Mouse (Mus musculus): ENCODE data around the gene Hdac2. TPM values are rescaled to one million over a fixed set of nuclear protein-coding genes. Genes with fewer than 3 reads are reported as not detected.

Gene Hdac2
- polyA plus RNA-seq, 2 experiments: 128 to 269 TPM

DNA sequence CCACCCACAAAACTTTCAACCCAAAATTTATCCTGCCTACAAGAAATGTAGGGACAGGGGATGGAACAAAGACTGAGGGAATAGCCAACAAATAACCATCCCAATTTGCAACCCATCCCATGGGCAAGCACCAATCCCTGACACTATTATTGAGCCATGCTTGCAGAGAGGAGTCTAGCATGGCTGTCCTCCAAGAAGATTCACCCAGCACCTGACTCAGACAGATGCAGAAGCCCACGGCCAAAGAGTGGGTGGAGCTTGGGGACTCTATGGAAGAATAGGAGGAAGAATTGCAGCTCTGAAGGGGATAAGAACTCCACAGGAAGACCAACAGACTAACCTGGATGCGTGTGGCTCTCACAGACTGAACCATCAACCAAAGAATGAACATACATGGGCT lies 21.7 kb upstream of the Hdac2 start:
- Histone ChIP-seq H3K36me3 (ENCODE audit: control insufficient read depth, insufficient read depth, low read length) (no peaks in the 10 kb centered on the region), H3K9me3 (ENCODE audit: control insufficient read depth, low read length) (no peaks in the 10 kb centered on the region), H3K27me3 (ENCODE audit: control insufficient read depth, insufficient read depth, low read length) (no peaks in the 10 kb centered on the region), H3K9ac (ENCODE audit: low read depth, low read length, severe bottlenecking) (no peak overlapping the region), H3K4me2 (replicated peaks; ENCODE audit: low read depth, low read length, severe bottlenecking) (no peak overlapping the region), H3K4me3 (replicated peaks; ENCODE audit: low read length) (no peak overlapping the region), H3K27ac (replicated peaks; ENCODE audit: low read depth, low read length) (no peak overlapping the region), H3K4me1 (ENCODE audit: control insufficient read depth, insufficient read depth, low read length) (no peaks in the 10 kb centered on the region)
- DNase-seq (ENCODE audit: low spot score): no peak
- ATAC-seq (ENCODE audit: low FRiP score, low read depth): no peak
- 68% methylated on average over 2 of the region's 2 CpGs for WGBS
- TF ChIP-seq POLR2A (IDR thresholded peaks at IDR 0.05; ENCODE audit: borderline replicate concordance, extremely low read depth, insufficient read depth, insufficient read length): no peak

DNA sequence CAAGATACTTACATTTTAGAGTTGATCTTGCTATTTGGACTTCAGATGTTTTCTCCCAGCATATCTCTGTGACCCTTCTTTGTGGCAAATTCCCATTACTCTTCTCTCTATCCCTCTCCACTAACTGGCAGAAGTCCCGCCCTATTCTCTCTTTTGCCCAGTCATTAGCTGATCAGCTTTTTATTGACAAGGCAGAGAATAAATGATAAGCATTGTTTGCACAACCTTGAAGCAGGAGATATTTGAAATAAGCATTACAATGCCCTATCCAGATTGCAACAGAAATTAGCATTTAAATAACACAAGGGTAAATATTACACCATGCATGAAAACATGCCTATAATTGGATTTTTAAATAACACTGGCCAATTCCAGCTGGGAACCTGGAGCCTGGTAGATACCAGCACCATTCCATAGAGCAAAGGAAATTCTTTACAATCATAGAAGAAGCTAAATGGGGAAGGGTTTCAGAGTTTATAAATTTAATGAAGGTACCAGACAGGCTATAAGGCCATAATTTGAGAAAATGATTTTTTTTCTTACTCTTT lies 14.7 kb upstream of the Hdac2 start:
- Histone ChIP-seq H3K4me2 (replicated peaks; ENCODE audit: low read depth, low read length, severe bottlenecking) (no peak overlapping the region), H3K9me3 (ENCODE audit: control insufficient read depth, low read length) (no peaks in the 10 kb centered on the region), H3K27me3 (ENCODE audit: control insufficient read depth, insufficient read depth, low read length) (no peaks in the 10 kb centered on the region), H3K27ac (replicated peaks; ENCODE audit: low read depth, low read length) (no peak overlapping the region), H3K9ac (ENCODE audit: low read depth, low read length, severe bottlenecking) (no peak overlapping the region), H3K36me3 (ENCODE audit: control insufficient read depth, insufficient read depth, low read length) (no peaks in the 10 kb centered on the region), H3K4me3 (replicated peaks; ENCODE audit: low read length) (no peak overlapping the region), H3K4me1 (ENCODE audit: control insufficient read depth, insufficient read depth, low read length) (no peaks in the 10 kb centered on the region)
- WGBS: 84% methylated on average over 1 of the region's 1 CpGs
- ATAC-seq (ENCODE audit: low FRiP score, low read depth) (no peak), DNase-seq (ENCODE audit: low spot score) (no peak)
- no peak for TF ChIP-seq POLR2A (IDR thresholded peaks at IDR 0.05; ENCODE audit: borderline replicate concordance, extremely low read depth, insufficient read depth, insufficient read length)

DNA sequence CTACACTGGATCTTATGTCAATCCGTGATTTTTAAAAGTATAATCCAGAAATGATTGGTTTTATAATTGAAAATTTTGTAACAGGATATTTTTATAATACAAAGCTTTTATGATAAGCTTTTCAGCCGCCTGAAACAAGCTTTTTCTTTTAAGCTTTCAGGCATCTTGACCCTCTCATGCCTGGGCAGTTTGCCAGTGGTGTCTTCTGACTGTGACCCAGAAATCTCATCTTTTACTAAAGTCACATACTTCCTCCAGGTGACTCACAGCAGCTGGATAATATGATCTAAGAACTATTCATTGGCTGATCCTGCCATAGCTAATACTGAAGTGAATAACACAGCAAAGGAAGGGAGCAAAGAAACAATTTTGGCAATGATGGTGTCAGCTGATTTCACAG lies 9.9 kb upstream of the Hdac2 start:
- WGBS: 67% methylated on average over 2 of the region's 2 CpGs
- no peaks in the 10 kb centered on the region for H3K27me3 ChIP-seq (ENCODE audit: control insufficient read depth, insufficient read depth, low read length)
- no peak overlapping the region for H3K9ac ChIP-seq (ENCODE audit: low read depth, low read length, severe bottlenecking)
- no peaks in the 10 kb centered on the region for H3K4me1 ChIP-seq (ENCODE audit: control insufficient read depth, insufficient read depth, low read length)
- no peak for TF ChIP-seq POLR2A (IDR thresholded peaks at IDR 0.05; ENCODE audit: borderline replicate concordance, extremely low read depth, insufficient read depth, insufficient read length)
- no peak overlapping the region for H3K4me3 ChIP-seq (replicated peaks; ENCODE audit: low read length)
- H3K27ac ChIP-seq (replicated peaks; ENCODE audit: low read depth, low read length): no peak overlapping the region
- H3K9me3 ChIP-seq (ENCODE audit: control insufficient read depth, low read length): no peaks in the 10 kb centered on the region
- no peak for DNase-seq (ENCODE audit: low spot score)
- no peak overlapping the region for H3K4me2 ChIP-seq (replicated peaks; ENCODE audit: low read depth, low read length, severe bottlenecking)
- H3K36me3 ChIP-seq (ENCODE audit: control insufficient read depth, insufficient read depth, low read length): no peaks in the 10 kb centered on the region
- no peak for ATAC-seq (ENCODE audit: low FRiP score, low read depth)

DNA sequence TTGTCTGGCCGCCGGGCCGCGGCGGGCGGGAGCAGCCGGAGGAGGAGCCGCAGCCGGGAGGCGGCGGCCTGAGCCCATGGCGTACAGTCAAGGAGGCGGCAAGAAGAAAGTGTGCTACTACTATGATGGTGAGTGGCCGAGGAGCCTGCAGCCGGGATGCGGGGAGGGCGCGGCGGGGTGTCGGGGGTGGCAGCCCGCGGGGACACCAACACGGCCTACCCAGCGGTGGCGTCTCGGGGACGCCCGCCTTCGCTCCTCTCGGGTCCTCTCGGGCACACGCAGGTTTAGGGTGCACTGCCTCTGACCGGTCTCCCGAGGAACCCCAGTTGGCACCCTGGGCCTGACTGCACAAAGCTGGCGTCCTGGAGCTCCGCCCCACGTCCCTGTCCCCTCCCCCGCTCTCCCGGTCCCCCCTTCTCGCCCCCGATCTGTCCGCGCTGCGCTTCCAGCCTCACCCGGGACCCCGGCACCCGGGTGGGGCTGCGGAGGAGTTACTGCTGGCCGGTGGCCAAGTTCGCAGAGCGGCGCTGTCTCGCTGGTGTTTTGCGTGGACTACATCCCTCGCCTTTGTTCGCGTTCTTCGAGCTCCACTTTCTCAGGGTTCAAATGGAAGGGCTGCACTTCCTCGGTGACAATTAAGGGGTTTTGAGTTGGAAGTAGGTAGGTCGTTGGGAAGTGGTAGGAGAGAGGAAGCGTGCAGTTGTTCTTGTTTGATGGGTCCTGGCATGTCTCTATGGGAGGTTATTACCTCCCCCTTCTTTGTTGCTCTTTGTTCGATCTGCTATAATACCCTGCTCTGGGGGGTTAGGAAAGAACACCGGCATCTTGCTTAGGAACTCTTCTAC lies 554 bp downstream of the Hdac2 start:
- H3K27ac ChIP-seq (replicated peaks; ENCODE audit: low read depth, low read length): peak overlapping the region; percentile 99
- H3K36me3 ChIP-seq (ENCODE audit: control insufficient read depth, insufficient read depth, low read length): no peaks in the 10 kb centered on the region
- ATAC-seq (ENCODE audit: low FRiP score, low read depth) (peak; percentile 77), DNase-seq (ENCODE audit: low spot score) (peak; percentile 63)
- H3K9me3 ChIP-seq (ENCODE audit: control insufficient read depth, low read length): no peaks in the 10 kb centered on the region
- peak overlapping the region; percentile 99 for H3K4me3 ChIP-seq (replicated peaks; ENCODE audit: low read length)
- H3K4me1 ChIP-seq (ENCODE audit: control insufficient read depth, insufficient read depth, low read length): peaks cover 14% of the 10 kb centered on the region; the same call in 1 of the 2 replicates
- WGBS: under 1% methylated on average over 33 of the region's 63 CpGs
- H3K4me2 ChIP-seq (replicated peaks; ENCODE audit: low read depth, low read length, severe bottlenecking): peak overlapping the region; percentile 68
- no peaks in the 10 kb centered on the region for H3K27me3 ChIP-seq (ENCODE audit: control insufficient read depth, insufficient read depth, low read length)
- TF ChIP-seq POLR2A (IDR thresholded peaks at IDR 0.05; ENCODE audit: borderline replicate concordance, extremely low read depth, insufficient read depth, insufficient read length): no peak
- H3K9ac ChIP-seq (ENCODE audit: low read depth, low read length, severe bottlenecking): peak overlapping the region; percentile 99

DNA sequence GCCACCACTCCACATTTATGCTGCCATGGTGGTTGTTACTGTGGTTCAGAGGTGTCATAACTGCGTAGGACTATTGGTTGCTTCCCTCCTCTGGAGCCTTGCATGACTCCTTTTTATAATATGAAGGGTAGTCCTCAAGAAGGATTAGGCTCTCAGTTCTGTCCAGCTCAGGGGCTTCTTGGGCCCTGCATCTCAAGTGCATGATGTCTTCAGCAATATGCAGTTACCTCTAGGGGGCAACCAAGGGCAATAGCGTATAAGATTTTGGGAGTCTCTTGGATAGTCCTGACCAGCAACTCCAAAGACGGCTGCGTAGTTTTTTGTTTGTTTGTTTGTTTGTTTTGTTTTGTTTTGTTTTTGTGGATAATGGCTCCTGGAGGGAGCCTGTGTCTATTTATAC lies 7.5 kb downstream of the Hdac2 start:
- no peaks in the 10 kb centered on the region for H3K27me3 ChIP-seq (ENCODE audit: control insufficient read depth, insufficient read depth, low read length)
- no peaks in the 10 kb centered on the region for H3K9me3 ChIP-seq (ENCODE audit: control insufficient read depth, low read length)
- H3K27ac ChIP-seq (replicated peaks; ENCODE audit: low read depth, low read length): no peak overlapping the region
- 93% methylated on average over 4 of the region's 4 CpGs for WGBS
- no peak overlapping the region for H3K4me3 ChIP-seq (replicated peaks; ENCODE audit: low read length)
- H3K9ac ChIP-seq (ENCODE audit: low read depth, low read length, severe bottlenecking): no peak overlapping the region
- DNase-seq (ENCODE audit: low spot score): no peak
- H3K4me2 ChIP-seq (replicated peaks; ENCODE audit: low read depth, low read length, severe bottlenecking): no peak overlapping the region
- peaks cover 12% of the 10 kb centered on the region; the same call in 1 of the 2 replicates for H3K36me3 ChIP-seq (ENCODE audit: control insufficient read depth, insufficient read depth, low read length)
- TF ChIP-seq POLR2A (IDR thresholded peaks at IDR 0.05; ENCODE audit: borderline replicate concordance, extremely low read depth, insufficient read depth, insufficient read length): no peak
- no peak for ATAC-seq (ENCODE audit: low FRiP score, low read depth)
- no peaks in the 10 kb centered on the region for H3K4me1 ChIP-seq (ENCODE audit: control insufficient read depth, insufficient read depth, low read length)

Data from limb, embryonic 14.5 days (tissue).